Mouse (Mus musculus) lung, adult 2 months (tissue): Measurements from ENCODE around the gene Col6a6. TPM values are rescaled to one million over a fixed set of nuclear protein-coding genes. Genes with fewer than 3 reads are reported as not detected.

ENCODE experiments used
- DNase-seq: peaks from one replicate; pipeline ENCODE4 v3.0.0; 2022
- H3K4me1 ChIP-seq: fragments of 200-500 bp; 2 replicates; pipeline ENCODE4 v1.6.1; 2011; ENCODE audit warnings: low read length; ENCODE audit not compliant: control insufficient read depth, insufficient read depth
- H3K4me3 ChIP-seq: fragments of 200-500 bp; replicated peaks from 2 replicates; pipeline ENCODE3; 2011; ENCODE audit warnings: low read depth, mild to moderate bottlenecking, control low read depth, low read length; ENCODE audit errors: extremely low read depth
- CTCF ChIP-seq: fragments of 200-500 bp; IDR thresholded peaks from 2 replicates; pipeline ENCODE4 v1.5.1; 2011; ENCODE audit warnings: mild to moderate bottlenecking, low read length, control low read depth; ENCODE audit not compliant: insufficient read depth
- POLR2A ChIP-seq: fragments of 200-500 bp; IDR thresholded peaks from 2 replicates; pipeline ENCODE4 v1.6.1; 2011; ENCODE audit warnings: low read depth, mild to moderate bottlenecking, control low read depth, low read length, borderline replicate concordance; ENCODE audit errors: extremely low read depth
- WGBS: fragments of 180-500 bp; shearing (Covaris S2); methylation state at CpG from one replicate; pipeline ENCODE4 v1.1.7; 2018; 5-methylcytosine and 5-hydroxymethylcytosine counted together
- polyA plus RNA-seq: library from polyadenylated mRNA; depleted of rRNA; stranded (reverse); fragments of >200 nt; gene quantifications from 2 replicates; pipeline ENCODE4 v1.2.3, GENCODE M21; 2012

Col6a6 gene
- polyA plus RNA-seq, 1 experiment = 0.36 TPM

- 53% methylated on average over 5 of the region's 5 CpGs for WGBS
- H3K4me1 ChIP-seq = no peaks in the 10 kb centered on the region
- no peak for DNase-seq
- TF ChIP-seq CTCF = no peak
- TF ChIP-seq POLR2A = no peak
- H3K4me3 ChIP-seq = no peak overlapping the region
Measured at GRCm38 (mm10) chr9:105719851-105720395, 108.0 kb downstream of the Col6a6 start.

DNA sequence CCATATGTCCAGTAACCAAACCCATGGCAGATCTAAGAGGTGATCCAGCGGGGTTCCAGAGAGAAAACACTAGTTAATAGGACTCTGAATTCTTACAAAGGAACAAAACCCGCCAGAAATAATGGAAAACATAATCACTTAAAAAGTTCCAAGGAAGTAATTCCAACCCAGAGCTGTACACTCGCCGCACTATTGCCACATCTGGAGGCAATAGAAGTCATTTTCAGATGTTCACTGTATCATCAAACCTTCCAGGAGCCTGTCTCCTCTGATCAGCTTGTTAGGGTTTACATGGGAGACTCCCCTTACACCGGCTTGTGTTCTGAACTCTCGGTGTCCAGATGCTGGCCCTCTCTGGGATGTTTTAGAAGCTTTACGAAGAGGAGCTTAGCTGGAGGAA lies 108.6 kb downstream of the Col6a6 start:
- 77% methylated on average over 7 of the region's 7 CpGs for WGBS
- TF ChIP-seq CTCF = no peak
- Histone ChIP-seq H3K4me3 (no peak overlapping the region), H3K4me1 (no peaks in the 10 kb centered on the region)
- no peak for DNase-seq

GRCm38 (mm10) chr9:105712049-105712448 lies 115.9 kb downstream of the Col6a6 start:
- WGBS = 83% methylated on average over 3 of the region's 3 CpGs
- H3K4me3 ChIP-seq = no peak overlapping the region
- TF ChIP-seq CTCF (no peak), POLR2A (no peak)
- H3K4me1 ChIP-seq = no peaks in the 10 kb centered on the region
- DNase-seq = no peak

DNA sequence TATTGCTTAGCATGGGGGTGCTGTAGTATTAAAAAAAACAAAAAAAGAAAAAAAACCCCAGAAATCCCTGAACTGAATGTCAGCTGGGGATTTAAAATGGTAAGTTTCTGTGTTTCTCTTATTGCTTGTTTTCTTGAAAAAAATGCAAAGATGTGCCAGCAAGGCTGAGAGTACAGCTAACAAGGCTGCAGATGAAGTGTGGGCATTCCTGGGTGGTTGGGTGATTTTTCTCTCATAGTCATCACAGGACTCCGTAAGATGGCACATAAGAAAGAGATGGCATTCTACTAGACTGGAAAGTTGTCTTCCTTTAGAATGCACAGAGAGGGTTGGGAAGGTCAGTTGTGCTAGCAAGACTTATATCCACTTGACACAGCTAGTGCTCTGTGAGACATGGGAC lies 122.9 kb downstream of the Col6a6 start:
- H3K4me3 ChIP-seq = no peak overlapping the region
- 98% methylated on average over 1 of the region's 1 CpGs for WGBS
- TF ChIP-seq CTCF (no peak), POLR2A (no peak)

DNA sequence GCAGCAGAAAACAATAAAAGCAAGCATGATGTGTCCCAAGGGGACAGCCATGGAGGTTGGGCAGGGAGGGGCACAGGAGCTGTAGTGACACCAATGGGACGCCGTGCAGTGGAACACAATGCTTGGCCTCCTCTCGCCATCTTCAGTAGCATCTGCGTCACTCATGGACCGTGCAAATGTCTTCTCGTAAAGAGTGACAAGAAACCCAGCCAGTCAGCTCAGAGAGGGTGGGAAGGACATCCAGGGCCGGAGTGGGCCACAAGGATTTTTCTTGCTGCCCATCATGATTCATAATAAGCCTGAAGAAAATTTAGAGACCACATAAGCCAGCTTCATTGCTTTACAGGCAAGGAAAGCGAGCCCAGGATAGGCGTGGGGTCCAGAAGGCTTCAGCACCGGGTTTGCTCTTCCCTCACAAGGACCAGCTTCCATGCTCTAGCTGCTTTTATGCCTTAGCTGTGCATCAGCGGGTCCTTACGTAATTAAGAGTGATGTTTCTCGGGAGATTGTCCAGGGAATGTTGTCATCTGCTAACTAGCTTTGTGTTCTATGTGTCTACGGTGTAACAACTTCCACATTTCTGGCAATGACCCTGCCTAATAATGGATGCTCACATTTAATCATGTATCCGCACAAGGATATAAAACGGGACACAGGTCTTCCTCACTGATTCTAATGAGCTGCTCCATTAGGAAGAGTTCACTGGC lies 123.6 kb downstream of the Col6a6 start:
- Histone ChIP-seq H3K4me3 (no peak overlapping the region), H3K4me1 (no peaks in the 10 kb centered on the region)
- DNase-seq = no peak
- no peak for TF ChIP-seq POLR2A
- TF ChIP-seq CTCF = no peak
- 89% methylated on average over 16 of the region's 16 CpGs for WGBS

More for the DNA sequence above, 122.9 kb downstream of the Col6a6 start:
- no peaks in the 10 kb centered on the region for H3K4me1 ChIP-seq
- DNase-seq = no peak

GRCm38 (mm10) chr9:105701966-105702365 lies 126.0 kb downstream of the Col6a6 start:
- 63% methylated on average over 9 of the region's 9 CpGs for WGBS
- DNase-seq = no peak
- TF ChIP-seq POLR2A (no peak), CTCF (no peak)
- 0 out of 2 replicates have a peak, but pooled peaks cover 2% of the 10 kb centered on the region for H3K4me1 ChIP-seq
- no peak overlapping the region for H3K4me3 ChIP-seq

DNA sequence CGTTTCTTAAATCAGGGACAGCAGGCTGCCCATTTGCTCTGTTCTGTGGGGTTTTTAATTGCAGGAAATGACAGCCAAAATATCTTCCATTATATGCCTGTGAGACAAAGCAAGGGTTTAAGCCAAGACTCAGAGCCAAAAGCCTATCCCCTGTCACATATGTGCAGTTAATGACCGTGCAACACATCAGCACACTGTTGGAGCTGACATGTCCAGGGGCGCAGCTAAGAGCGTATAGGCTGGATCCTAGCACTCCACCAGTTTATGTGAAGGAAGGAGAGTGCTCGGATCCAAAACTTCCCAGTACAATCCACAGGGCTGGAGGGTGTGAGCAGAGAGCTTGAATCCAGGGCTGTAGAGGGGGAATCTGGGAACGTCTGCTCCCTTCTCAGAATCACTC lies 127.3 kb downstream of the Col6a6 start:
- Histone ChIP-seq H3K4me3 (no peak overlapping the region), H3K4me1 (0 out of 2 replicates have a peak, but pooled peaks cover 2% of the 10 kb centered on the region)
- no peak for TF ChIP-seq POLR2A
- no peak for TF ChIP-seq CTCF
- 70% methylated on average over 6 of the region's 6 CpGs for WGBS
- DNase-seq = no peak

GRCm38 (mm10) chr9:105697764-105698396 lies 130.1 kb downstream of the Col6a6 start:
- WGBS = 48% methylated on average over 9 of the region's 9 CpGs
- peak; percentile 12 for DNase-seq
- Histone ChIP-seq H3K4me1 (0 out of 2 replicates have a peak, but pooled peaks cover 2% of the 10 kb centered on the region), H3K4me3 (no peak overlapping the region)
- no peak for TF ChIP-seq CTCF
- no peak for TF ChIP-seq POLR2A

- Histone ChIP-seq H3K4me3 (no peak overlapping the region), H3K4me1 (0 out of 2 replicates have a peak, but pooled peaks cover 2% of the 10 kb centered on the region)
- WGBS = 74% methylated on average over 7 of the region's 7 CpGs
- no peak for DNase-seq
- no peak for TF ChIP-seq CTCF
- TF ChIP-seq POLR2A = no peak
Measured at GRCm38 (mm10) chr9:105696818-105697564, 131.0 kb downstream of the Col6a6 start.
